Mouse (Mus musculus): Measurements from ENCODE around the gene Sort1. TPM values are rescaled to one million over a fixed set of nuclear protein-coding genes. Genes with fewer than 3 reads are reported as not detected.

Sort1 gene
- polyA plus RNA-seq, 1 experiment from 2014 or later = 12.1 TPM

GRCm38 (mm10) chr3:108405536-108406305 lies 121.8 kb downstream of the Sort1 start:
- Histone ChIP-seq H3K4me3 (no peak overlapping the region), H3K9me3 (replicated peaks) (no peaks in the 10 kb centered on the region), H3K4me1 (peaks cover 32% of the 10 kb centered on the region), H3K27me3 (ENCODE audit: low read depth, poor library complexity, severe bottlenecking) (peaks cover 9% of the 10 kb centered on the region; the same call in 1 of the 2 replicates), H3K27ac (no peak overlapping the region; the same call in 1 of the 2 replicates), H3K36me3 (peaks cover 3% of the 10 kb centered on the region; the same call in 1 of the 2 replicates)
- WGBS = 57% methylated on average over 14 of the region's 14 CpGs
- no peak for DNase-seq (ENCODE audit: low spot score)

- WGBS = 93% methylated on average over 24 of the region's 24 CpGs
- peaks cover 3% of the 10 kb centered on the region; the same call in 1 of the 2 replicates for H3K36me3 ChIP-seq
- peaks cover 9% of the 10 kb centered on the region; the same call in 1 of the 2 replicates for H3K27me3 ChIP-seq (ENCODE audit: low read depth, poor library complexity, severe bottlenecking)
Observed at GRCm38 (mm10) chr3:108406306-108406885, 122.5 kb downstream of the Sort1 start.

GRCm38 (mm10) chr3:108408517-108409008 lies 124.7 kb downstream of the Sort1 start:
- Histone ChIP-seq H3K27ac (no peak overlapping the region), H3K4me1 (peaks cover 29% of the 10 kb centered on the region), H3K36me3 (peaks cover 22% of the 10 kb centered on the region), H3K4me3 (no peak overlapping the region), H3K27me3 (ENCODE audit: low read depth, poor library complexity, severe bottlenecking) (0 out of 2 replicates have a peak, but pooled peaks cover under 1% of the 10 kb centered on the region), H3K9me3 (replicated peaks) (peaks cover 6% of the 10 kb centered on the region; the same call in 1 of the 2 replicates)
- 92% methylated on average over 8 of the region's 8 CpGs for WGBS
- DNase-seq (ENCODE audit: low spot score) = no peak

More at GRCm38 (mm10) chr3:108406306-108406885, 122.5 kb downstream of the Sort1 start:
- Histone ChIP-seq H3K4me1 (peaks cover 37% of the 10 kb centered on the region), H3K9me3 (replicated peaks) (no peaks in the 10 kb centered on the region), H3K27ac (no peak overlapping the region), H3K4me3 (no peak overlapping the region)
- no peak for DNase-seq (ENCODE audit: low spot score)

DNA sequence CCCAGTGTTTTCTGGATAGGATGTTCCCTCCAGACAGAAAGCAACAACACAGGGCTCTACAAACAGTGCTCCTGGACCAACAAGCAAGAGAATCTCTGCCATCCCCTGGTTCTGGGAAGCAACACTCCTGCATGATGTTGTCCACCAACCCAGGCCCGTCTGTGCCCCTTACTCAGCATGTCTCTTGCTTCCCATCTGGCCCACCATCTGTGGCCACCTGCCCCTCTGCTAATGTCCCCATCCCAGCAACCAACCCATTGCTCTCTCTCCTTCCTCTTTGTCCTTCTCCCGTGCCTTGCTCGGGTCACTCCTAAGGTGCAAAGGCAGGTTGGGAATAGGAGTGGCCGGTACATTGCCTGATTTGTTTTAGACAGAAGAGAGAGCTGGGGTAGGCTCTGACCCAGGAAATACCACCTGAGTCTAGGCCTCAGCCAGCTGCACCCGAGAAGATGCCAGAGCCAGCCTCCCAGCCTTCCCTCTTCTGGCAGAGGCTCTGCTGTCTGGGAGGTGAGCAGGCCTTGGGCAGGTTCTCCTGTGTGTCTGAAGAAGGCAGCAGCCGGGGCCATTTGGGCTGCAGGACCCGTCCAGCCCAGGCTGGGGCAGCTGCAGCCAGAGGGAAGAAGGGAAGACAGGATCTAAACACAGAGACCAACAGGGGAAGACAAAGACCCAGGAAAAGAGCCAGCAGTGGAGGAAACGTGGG lies 125.9 kb downstream of the Sort1 start:
- Histone ChIP-seq H3K9me3 (replicated peaks) (peaks cover 11% of the 10 kb centered on the region; the same call in 1 of the 2 replicates), H3K27ac (peak overlapping the region; percentile 66), H3K4me3 (no peak overlapping the region), H3K27me3 (ENCODE audit: low read depth, poor library complexity, severe bottlenecking) (peaks cover 7% of the 10 kb centered on the region), H3K4me1 (peaks cover 29% of the 10 kb centered on the region), H3K36me3 (peaks cover 30% of the 10 kb centered on the region)
- 65% methylated on average over 8 of the region's 8 CpGs for WGBS
- DNase-seq (ENCODE audit: low spot score) = no peak

DNA sequence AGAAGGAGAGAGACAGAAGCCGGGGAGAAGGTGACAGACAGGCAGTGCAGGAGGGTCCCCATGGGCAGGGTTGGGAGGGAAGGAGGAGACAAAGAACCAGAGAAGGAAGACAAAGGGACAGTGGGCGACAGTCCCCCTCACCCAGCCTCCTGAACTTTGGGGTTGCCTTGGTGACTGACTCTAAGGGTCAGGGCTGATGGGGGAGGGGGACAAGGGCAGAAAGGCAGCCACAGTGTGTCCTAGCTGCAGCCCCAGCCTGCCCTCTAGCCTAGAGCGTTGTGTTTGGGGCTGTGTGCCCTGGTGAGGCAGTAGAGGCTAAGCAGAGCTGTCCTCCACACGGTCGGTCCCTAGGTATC lies 126.5 kb downstream of the Sort1 start:
- Histone ChIP-seq H3K4me3 (no peak overlapping the region), H3K4me1 (peaks cover 31% of the 10 kb centered on the region), H3K36me3 (peaks cover 30% of the 10 kb centered on the region), H3K9me3 (replicated peaks) (peaks cover 11% of the 10 kb centered on the region; the same call in 1 of the 2 replicates), H3K27ac (peak overlapping the region; percentile 66), H3K27me3 (ENCODE audit: low read depth, poor library complexity, severe bottlenecking) (peaks cover 12% of the 10 kb centered on the region)
- no peak for DNase-seq (ENCODE audit: low spot score)
- 32% methylated on average over 5 of the region's 5 CpGs for WGBS

Other genes with a start within 250 kb of the Sort1 start
- 11.6 and 15.1 TPM in 2 replicates for gene Gstm4, start 239.2 kb upstream of the Sort1 start, polyA plus RNA-seq (2016; fragmentation: Nextera tagmentation; extraction: Ambion mirVana)
- 68.8 and 69.7 TPM in 2 replicates for gene Ampd2, start 197.4 kb upstream of the Sort1 start, polyA plus RNA-seq (2016; fragmentation: Nextera tagmentation; extraction: Ambion mirVana)
- gene Gnat2, start 191.3 kb upstream of the Sort1 start, polyA plus RNA-seq (2016; fragmentation: Nextera tagmentation; extraction: Ambion mirVana) = 1.6 and 2.4 TPM in 2 replicates
- gene Gnai3, start 137.9 kb upstream of the Sort1 start, polyA plus RNA-seq (2016; fragmentation: Nextera tagmentation; extraction: Ambion mirVana) = 178 and 197 TPM in 2 replicates
- 0.08 TPM in 1 of 2 replicates, not detected in the other for gene Gpr61, start 129.2 kb upstream of the Sort1 start, polyA plus RNA-seq (2016; fragmentation: Nextera tagmentation; extraction: Ambion mirVana)
- 2.6 and 3.0 TPM in 2 replicates for gene Amigo1, start 97.7 kb upstream of the Sort1 start, polyA plus RNA-seq (2016; fragmentation: Nextera tagmentation; extraction: Ambion mirVana)
- 1.6 and 2.1 TPM in 2 replicates for gene Cyb561d1, start 82.9 kb upstream of the Sort1 start, polyA plus RNA-seq (2016; fragmentation: Nextera tagmentation; extraction: Ambion mirVana)
- gene Atxn7l2, start 73.1 kb upstream of the Sort1 start, polyA plus RNA-seq (2016; fragmentation: Nextera tagmentation; extraction: Ambion mirVana) = 23.3 and 25.7 TPM in 2 replicates
- 0.23 and 0.56 TPM in 2 replicates for gene Sypl2, start 57.4 kb upstream of the Sort1 start, polyA plus RNA-seq (2016; fragmentation: Nextera tagmentation; extraction: Ambion mirVana)
- gene Psma5, start 27.2 kb upstream of the Sort1 start, polyA plus RNA-seq (2016; fragmentation: Nextera tagmentation; extraction: Ambion mirVana) = 374 and 403 TPM in 2 replicates
- gene Mybphl, start 80.8 kb downstream of the Sort1 start, polyA plus RNA-seq (2016; fragmentation: Nextera tagmentation; extraction: Ambion mirVana) = 0.15 TPM in 1 of 2 replicates, not detected in the other
- gene Psrc1, start 99.8 kb downstream of the Sort1 start, polyA plus RNA-seq (2016; fragmentation: Nextera tagmentation; extraction: Ambion mirVana) = 96.6 and 100 TPM in 2 replicates
- gene Celsr2, start 131.5 kb downstream of the Sort1 start, polyA plus RNA-seq (2016; fragmentation: Nextera tagmentation; extraction: Ambion mirVana) = 4.0 and 4.4 TPM in 2 replicates
- 117 and 125 TPM in 2 replicates for gene Sars, start 161.1 kb downstream of the Sort1 start, polyA plus RNA-seq (2016; fragmentation: Nextera tagmentation; extraction: Ambion mirVana)

All from limb, embryonic 10.5 days (tissue).